Mouse (Mus musculus): Measurements from ENCODE around the gene Sema4c.

Sema4c gene

DNA sequence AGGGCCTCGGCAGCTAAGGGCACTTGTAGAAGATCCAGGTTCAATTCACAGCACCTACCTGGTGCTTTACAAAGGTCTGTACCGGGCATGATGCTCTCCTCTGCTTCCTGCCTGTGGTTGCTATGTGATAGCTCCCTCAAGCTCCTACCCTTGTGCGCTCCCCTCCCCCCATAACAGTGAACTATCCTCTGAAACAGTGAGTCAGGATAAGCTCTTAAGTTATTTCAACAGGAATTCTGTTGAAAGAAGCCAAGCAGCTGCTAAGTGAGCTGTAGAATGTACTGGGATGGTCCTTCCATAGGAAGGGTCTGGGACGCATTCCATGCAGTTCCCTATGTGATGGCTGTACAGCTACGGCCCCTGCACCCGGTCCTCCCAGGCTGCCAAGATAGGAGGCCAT, 24.6 kb downstream of the Sema4c start:
- DNase-seq = no peak

DNA sequence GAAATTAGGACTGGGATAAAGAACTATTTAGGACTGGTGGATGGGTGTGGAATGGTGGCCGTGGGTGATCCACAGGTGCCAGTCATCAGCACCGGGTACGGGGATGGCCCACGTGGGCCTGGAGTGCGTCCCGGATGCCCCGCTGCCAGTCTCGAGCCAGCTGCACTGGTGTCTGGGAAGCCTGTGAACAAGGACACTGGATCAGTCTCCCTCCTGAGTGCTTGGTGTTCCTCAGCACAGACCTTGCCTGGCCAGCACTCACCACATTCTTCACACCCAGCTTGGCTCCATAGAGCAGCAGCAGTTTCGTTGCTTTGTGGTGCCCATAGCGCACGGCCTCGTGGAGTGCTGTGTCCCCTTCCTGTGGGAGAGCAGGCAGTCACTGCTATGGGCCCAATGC, 26.7 kb downstream of the Sema4c start:
- DNase-seq = no peak

DNA sequence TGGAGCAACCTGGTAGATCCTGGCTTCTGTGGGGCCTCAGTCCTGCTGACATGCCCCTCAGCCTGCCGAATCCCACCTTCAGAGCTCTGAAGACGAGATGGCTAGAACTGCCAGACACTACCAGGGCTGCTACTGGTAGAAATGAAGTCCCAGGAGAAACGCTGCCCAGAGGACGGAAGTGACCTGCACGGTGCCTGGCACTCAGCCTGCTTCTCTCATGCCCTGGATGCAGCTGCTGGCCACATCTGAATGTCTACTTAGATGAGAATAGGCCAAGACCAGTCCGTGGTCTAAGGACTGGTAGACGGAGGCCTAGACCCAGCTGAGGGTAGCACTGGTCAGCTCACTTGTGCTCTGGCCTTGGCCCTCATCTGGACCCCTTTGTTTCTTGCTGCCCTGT, 27.2 kb downstream of the Sema4c start:
- no peak for DNase-seq

DNA sequence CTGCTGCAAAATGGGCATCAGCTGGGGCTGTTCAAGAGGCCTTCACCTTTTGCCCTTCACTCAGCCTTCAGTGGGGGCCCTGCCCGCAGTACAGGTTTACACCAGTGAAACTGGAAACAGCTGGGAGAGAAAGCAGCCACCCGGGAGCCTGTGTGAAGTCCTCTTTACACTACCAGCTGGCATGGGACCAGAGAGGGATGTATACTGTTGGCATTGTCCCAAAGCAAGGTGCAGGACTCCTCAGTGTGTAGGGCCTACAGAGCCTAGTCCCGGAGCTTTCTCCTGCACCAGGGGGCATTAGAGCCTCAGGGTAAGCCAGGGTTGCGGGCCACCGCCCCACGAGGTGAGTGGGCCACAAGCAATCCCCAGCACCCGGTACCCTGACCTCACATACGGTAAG, 27.7 kb downstream of the Sema4c start:
- no peak for DNase-seq

DNA sequence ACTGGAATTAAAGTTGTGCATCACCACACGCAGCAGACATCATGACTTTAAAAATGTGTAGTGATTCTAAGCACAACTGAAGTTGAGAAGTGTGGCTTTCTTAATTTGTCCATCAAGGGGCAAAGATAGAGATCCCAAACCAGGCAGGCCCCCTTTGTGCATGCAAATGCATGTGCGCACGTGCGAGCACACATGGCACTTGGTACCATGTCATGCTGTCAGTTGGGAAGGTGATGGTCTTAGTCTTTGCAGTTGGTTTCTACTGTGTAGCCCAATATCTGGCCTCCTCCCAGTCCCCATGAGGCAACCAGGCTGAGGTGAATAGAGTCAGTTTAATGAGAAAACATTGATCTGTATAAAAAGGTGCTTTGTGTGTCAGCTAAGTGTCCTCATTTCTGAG, 28.3 kb downstream of the Sema4c start:
- DNase-seq = no peak

DNA sequence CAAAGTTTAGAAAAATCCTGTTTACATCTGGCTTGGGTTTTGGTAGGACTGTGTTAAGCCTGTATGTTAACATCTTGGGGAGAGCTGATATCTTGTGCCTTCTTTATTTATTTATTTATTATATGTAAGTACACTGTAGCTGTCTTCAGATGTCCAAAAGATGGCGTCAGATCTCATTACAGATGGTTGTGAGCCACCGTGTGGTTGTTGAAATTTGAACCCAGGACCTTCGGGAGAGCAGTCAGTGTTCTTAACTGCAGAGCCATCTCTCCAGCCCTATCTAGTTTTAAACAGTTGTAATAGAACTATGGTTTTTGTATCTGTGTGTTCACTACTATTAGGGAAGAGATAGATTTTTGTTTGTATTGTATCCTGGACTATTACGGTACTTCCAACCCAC, 28.9 kb downstream of the Sema4c start:
- DNase-seq = no peak

DNA sequence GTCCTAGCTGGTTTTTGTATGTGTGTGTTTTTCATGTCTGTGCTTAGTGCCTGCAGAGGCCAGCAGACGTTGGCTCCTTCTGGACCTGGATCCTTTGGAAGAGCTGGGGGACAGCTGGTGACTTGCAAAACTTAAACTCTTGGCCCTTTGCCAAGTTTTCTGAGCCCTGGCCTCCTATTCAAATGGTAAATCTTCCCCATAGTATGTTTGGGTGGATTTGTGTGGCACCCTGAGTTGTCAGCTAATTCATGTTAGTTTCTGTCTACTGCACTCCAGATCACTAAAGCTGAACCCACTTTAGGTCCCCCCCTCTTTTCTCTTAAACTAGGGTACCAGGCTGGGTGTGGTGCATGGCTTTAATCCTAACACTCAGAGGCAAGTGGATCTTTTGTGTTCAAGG, 29.8 kb downstream of the Sema4c start:
- no peak for DNase-seq

DNA sequence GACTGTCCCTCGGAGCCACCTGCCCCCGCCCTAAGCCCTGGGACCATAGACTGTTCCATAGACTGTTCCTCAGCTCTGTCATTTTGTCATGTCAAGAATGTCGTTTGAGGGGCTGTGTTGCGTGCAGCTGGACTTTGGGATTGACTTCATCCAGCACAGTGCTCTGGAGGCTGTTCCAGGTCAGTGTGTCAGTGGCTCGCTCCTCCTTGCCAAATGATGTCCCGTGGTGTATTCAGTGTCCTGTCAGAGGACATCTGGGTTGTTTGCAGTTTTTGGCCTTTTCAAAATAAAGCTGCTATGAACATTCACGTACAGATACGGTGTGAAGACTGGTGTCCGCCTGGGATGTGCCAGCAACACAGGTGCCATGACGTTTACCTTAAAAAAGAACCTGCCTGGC, 31.2 kb downstream of the Sema4c start:
- no peak for DNase-seq

DNA sequence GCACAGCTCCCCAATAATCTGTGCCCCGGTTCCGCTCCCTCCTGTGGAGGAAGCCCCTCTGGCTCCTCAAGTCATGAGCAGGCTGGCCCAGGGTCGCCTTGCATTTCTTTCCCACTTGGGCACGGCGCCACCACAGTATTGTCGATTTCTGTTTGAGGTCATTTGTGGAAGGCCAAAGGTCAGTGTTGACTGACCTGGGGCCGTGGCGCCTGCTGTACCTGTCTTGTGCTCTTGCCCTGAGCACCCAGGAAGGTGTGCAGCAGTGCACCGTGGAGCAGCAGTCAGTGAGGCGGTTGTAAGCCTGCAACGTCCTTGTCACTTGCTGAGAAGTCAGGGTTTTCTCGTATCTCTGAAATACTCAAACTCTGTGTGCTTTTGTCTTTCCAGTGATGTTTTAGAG, 32.4 kb downstream of the Sema4c start:
- no peak for DNase-seq

DNA sequence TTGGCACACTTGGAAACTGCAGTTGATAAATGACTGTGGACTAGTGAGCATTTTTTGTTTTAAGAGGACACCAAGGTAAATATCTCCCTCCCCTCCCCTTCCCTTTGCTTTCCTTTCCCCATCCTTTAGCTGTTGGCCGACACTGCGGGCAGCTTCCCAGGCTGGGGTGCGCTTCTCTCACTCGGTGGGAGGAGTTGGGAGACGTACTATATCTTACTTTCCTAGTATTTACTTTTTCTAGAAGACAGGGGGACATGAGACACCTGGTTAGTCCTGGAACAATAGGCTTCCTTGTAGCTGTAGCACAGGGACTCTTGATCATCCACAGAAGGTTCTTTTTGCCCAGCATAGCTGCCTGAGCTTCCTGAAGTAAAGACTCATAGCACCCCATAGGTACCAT, 34.1 kb downstream of the Sema4c start:
- no peak for DNase-seq

DNA sequence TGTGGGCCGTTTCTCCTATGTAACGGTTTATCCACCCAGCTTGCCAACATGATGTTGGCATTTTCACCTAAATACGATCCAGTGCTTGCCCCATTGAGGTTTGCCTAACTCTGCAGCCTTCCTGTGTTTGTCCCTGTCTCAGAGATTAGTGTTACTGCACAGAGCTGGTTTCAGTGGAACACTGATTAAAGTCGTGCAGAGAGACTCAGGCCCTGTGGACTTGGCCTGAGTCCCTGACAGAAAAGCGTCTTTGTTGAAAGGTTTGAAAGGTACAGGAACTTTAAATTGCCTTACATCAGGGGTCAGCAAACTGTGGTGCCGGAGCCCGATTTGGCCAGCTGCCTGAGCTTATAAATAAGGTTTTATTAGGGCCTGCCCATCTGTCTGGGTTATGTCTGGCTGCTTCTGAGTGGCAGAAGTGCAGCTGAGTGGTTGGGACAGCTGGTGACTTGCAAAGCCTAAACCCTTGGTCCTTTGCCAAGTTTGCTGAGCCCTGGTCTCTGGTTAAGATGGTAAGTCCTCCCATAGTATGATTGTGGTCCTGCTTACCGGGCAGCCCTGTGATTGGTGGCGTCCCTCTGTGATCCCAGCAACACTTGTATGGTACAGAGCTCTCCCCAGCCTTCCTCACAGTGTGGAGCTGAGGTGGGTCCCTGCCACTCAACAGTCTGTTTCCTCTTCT, 34.7 kb downstream of the Sema4c start:
- no peak for DNase-seq

DNA sequence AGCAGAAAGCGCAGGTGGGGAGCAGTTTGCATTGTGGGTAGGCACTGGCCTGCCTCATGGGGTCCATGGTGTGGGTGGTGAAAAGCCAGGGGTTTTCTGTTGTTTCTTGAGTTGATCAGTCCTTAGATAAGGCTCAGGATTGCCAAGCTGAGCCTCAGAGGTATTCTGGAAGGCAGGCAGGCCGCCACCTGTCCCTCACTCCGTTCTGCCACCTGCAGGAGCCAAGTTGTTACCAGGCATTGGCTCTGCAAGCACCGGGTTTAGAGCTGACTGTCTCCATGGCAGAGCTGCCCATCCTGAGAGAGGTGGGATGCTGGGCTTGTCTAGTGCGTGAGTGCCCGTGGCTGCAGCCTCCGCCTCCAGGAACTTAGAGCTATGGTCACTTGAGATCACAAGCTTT, 35.9 kb downstream of the Sema4c start:
- no peak for DNase-seq

DNA sequence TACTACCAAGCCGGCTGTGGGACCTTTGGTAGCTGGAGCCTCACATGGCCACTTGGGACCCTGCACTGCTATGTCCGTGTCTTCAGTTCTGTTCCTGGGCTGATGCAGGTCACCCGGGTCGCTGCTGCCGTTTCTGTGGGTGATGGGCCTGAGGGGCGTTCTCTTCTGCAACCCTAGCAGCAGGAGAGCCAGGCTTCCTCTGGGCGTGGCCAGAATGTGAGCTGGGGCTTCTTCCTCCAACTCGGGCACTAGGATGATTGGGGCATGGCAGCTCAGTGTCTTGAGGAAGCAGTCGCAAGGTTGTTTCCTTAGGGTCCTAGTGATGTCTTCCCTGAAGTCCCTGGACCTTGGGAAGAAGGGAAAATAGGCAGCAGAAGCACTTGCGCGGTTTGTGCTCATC, 38.5 kb downstream of the Sema4c start:
- no peak for DNase-seq

DNA sequence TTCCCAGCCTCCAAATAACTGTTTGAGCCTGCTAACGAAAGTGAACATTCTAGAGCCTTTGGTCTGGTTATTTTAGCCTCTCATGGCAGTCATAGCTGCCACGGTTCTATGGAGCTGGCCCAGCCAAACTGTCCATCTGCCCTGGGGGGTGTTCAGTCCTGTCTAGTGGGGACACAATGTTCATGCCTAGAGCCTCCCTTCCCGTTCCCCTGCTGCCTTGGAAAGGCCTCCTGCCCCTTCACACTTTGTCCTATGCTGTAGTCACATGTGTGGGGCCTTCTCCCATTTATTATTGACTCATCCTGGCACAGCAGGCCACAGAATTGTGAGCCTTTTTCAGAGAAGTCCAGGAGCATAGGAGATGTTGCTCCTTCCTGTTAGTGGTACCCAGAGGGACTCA, 39.9 kb downstream of the Sema4c start:
- no peak for DNase-seq

DNA sequence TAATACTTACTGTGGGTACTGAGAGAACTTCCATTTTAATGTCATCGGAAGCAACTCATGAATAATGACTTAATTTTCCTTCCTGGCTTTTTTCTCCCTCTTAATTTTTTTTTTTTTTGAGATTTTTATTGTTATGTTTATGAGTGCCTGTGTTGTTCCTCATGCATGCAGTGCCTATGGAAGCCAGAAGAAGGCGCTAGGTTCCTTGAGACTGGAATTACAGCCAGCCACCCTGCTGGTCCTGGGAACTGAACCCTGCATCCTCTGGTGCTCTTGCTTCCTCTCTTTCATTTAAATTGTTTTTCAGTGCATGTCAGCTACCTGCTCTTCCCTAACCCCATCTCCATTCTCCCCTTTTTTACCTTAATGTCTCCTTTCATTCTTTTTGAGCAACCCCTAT, 44.4 kb downstream of the Sema4c start:
- peak; percentile 34 for DNase-seq

DNA sequence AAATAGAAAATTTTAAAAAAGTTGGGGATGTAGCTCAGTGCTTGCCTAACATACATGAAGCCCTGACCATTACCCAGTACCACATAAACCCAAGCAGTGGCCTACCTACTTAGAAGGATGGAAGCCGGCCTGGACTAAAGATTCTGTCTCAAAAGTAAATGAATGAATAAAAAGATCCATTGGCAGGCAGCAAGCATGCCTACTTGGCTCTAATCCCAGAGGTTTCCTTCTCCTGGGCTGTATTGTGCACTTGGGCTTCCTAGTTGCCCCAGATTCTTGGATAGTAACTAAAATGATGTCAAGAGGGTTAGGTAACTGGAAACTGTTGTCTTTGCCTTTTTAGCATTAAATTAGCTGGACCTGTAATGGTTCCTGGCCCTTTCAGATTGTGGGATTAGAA, 44.8 kb downstream of the Sema4c start:
- no peak for DNase-seq

DNA sequence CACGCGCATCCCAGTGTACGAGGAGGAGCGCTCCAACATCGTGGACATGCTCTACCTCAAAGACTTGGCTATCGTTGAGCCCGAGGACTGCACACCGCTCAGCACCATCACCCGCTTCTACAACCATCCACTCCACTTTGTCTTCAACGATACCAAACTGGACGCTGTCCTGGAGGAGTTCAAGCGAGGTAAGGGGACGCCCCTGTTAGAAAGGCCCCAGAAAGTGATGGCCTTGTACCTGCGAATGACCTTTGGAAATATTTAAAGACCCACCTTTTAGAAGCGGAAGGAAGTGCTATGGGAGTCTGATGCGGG, 45.2 kb downstream of the Sema4c start:
- DNase-seq = no peak

DNA sequence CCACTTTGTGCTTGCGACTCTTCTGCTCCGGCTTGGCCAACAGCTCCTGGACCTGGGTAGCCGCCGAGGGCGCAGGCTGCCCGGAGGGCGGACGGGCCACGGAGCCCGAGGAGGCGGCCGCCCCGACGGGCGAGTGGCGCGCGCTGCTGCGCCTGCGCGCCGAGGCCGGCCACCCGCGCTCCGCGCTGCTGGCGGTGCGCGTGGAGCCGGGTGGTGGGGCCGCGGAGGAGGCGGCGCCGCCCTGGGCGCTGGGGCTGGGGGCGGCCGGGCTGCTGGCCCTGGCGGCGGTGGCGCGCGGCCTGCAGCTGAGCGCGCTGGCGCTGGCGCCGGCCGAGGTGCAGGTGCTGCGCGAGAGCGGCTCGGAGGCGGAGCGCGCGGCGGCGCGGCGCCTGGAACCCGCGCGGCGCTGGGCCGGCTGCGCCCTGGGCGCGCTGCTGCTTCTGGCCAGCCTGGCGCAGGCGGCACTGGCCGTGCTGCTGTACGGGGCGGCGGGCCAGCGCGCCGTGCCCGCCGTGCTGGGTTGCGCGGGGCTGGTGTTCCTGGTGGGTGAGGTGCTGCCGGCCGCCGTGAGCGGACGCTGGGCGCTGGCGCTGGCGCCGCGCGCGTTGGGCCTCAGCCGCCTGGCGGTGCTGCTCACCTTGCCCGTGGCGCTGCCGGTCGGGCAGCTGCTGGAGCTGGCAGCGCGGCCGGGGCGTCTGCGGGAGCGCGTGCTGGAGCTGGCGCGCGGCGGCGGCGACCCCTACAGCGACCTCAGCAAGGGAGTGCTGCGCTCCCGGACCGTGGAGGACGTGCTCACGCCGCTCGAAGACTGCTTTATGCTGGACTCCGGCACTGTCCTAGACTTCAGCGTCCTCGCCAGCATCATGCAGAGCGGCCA, 45.8 kb downstream of the Sema4c start:
- peak; percentile 73 for DNase-seq

DNA sequence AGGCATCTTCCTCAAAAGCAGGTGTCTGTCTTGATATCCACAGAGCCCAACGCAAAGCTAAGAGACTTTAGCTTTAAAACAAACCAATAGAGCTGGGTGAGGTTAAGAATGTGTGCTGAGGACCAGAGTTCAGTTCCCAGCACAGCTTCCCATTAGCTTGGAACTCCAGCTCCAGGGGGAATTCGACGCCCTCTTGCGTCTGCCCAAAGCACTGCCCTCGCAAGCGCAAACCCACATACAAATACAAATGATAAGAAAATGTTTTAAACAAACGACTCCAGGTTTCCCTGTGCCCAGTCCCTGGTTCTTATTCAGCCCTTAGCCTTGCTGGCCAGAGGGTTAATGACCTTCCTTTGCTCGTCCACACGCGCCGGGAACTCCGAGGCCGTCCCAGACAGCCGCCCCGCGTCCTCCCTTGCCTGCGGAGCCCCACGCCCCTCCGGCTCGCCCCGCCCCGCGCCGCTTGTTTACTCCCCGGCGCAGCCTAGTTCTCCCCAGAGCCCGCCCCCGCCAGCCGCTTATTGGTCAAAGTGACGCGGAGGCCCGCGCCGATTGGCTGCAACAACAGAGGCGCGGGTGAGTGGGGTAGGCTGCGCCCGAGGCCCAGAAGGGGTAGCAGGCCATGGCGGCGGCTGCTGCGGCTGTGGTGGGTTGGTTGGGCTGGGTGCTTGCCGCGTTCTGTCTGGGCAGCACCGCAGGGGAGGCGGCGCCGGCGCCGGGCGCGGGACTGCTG, 46.7 kb downstream of the Sema4c start, which contains the start of gene Cnnm3:
TSS of gene Cnnm3 (plus strand) at position 579 of the 733 bp plus-strand sequence.
- peak; percentile 100 for DNase-seq

DNA sequence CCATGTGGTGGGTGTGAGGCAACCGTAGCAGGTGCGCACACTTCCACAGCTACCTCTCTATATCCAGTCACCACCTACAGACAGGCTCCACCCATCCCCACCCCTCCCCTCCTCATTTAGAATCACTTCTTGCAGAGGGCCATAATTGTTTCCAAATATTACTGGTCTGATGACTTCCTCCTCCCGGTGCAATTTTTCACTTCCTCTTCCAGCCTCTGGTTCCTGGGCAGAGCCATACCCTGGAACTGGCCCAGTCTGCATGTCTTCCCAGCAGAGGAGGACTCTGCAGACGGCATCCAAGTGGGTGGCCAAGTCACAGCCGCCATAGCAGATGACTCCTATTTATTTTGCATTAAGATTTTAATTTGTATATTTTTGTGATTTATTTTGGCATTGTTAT, 49.9 kb downstream of the Sema4c start:
- no peak for DNase-seq

DNA sequence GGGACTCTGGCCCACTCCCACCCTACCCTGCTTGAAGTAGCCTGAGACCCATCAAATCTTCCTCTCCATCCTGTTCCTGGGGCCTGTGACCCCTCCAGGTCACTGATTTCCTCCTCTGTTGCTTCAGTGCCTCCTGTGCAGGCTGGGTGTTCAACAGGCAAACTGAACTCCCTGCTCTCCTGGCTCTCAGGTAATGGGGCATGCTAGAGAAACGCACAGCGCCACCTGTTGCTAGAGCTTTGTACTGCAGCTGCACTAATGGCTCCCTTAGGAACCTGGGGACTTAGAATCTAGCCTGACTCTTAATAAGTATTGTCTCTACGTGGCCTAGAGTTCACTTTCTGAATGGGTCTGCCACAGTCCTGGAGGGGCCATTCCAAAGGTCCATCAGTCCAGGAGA, 56.9 kb downstream of the Sema4c start:
- DNase-seq = peak; percentile 80
